Mouse (Mus musculus): ENCODE measurements at regions not wholly inside any gene's neighbourhood (a gene's known extent, or its start where the extent isn't known, plus 50 kb on each side); places are given as distances from the start of the nearest gene placed in this dataset.

DNA sequence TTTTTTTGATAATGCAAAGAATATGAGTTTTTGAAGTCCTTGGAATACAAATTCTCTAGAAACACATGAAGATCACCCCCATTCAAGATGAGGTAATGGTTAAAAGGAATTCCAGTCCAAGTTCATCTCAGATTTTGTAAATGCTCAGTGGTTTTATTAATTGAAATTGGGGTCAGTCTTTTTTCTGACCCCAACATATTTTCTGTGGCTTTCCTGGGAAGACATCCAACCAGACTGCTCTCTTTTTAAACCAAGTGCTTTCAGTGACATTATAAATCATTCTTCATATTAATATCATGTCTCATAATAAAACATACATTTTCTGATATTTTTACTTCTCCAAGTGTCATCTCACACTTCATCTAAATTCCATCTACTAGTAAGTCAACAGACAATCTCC is 725.0 kb upstream of the Kirrel3 start:
- no peak for DNase-seq (ENCODE audit: low spot score in 2 of 2)

DNA sequence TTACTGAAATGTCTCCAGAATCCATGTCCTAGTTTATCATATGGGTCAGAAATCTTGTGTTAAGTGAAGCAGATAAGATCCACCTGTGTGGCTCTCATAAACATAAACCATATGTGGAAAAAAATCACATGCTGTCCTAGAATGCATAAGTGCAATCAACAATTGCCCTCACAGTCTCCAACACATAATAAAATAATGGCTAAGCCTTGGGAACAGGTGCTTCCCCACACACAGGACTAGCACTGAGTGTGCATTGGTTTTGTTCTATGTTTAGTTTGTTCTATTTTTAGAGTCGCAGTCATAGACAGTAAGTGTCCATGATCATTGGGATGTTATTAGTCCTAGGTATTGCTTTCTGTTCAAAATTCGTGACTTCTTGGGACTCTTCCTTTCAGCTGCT is 719.5 kb upstream of the Kirrel3 start:
- no peak for DNase-seq (ENCODE audit: low spot score in 2 of 2)

DNA sequence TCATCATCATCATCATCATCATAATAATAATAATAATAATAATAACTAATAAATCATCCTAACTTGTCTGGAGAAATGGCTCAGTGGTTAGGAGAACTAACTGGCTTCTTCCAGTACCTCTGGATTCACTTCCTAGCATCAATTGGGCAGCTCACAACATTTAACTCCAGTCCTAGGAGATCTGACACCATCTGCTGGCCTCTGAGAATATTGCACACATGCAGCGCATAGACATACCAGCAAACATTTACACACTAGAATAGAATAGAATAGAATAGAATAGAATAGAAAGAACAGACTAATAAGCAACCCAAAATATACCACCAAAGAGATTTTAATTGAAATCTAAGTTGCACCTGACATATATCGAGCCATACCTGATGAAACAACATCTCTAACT is 715.9 kb upstream of the Kirrel3 start:
- DNase-seq (ENCODE audit: low spot score in 2 of 2) = no peak

DNA sequence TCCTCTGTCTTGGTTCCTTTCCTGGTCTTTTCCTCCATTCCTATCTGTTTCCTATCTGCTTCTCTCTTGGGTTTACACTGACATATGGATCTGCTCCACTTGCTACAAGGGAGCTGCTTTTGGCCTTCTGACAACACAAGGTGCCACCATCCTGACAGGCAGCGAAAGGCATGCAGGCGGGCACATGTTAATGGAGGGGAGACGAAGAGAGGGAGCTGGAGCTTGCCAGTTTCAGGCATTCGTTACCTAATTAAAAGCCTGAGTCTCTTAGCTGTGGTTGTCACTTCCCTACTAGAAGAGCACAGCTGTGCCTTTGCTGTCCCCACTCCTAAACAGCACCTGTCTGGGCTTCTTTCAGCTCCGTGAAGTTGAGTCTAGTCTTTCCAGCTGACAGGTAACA is 711.5 kb upstream of the Kirrel3 start:
- no peak for DNase-seq (ENCODE audit: low spot score in 2 of 2)

DNA sequence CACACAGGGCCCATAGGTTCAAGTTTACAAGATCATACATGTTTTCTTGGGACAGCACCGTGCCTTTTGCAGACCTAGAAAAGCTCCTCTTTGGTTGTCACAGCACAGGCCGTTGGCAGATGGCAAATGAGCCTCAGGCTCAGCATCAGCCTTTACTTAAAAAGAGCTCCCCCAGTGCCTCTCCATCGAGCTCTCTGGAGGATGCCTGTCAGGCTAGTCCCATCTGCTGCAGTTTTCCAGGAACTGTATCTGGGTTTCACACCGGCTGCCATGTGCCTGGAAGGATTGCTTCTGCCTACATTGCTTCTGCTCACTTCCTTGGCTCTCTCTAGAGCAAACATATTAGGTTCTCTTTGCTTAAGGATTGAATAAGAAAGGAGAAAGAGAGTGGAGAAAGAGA is 695.1 kb upstream of the Kirrel3 start:
- DNase-seq (ENCODE audit: low spot score in 2 of 2) = peak; percentile 78 to 85

DNA sequence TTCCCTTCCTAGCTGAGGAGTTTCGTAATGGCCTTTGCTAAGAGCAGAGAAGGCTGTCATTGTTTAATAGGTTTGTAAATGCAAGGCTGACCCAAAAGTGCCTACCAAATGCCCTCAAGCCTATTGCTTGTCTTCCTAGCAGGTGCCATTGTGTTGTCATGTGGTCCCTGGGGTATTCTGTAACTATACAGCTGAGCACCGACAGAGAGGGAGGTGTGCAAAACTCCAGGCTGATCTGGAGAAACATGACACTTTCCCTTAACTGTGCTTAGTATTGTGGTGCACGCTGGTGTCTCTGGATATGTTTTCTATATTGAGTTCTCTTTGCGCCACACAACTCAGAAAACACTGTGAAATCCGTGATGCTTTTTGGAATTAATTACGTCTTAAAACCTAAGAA is 685.4 kb upstream of the Kirrel3 start:
- no peak for DNase-seq (ENCODE audit: low spot score in 2 of 2)

DNA sequence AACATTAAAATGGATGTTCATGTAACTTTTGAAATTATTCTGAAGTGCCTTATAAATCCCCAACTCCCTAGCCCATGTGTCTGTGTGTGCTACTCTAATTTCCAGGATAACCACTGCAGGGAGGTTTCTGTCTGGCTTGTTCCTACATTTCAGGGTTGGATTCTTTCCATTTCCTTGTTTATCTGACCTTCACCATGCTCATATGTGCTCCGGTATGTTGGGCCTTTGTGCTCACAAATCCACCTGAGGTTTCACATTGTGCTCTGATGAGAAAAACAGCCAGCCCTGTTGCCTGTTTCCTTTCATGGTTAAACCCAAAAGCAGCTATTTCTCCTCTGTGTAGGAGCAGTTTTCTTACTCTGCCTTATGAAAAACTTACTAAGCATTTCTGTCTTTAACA is 684.9 kb upstream of the Kirrel3 start:
- DNase-seq (ENCODE audit: low spot score in 2 of 2) = no peak

DNA sequence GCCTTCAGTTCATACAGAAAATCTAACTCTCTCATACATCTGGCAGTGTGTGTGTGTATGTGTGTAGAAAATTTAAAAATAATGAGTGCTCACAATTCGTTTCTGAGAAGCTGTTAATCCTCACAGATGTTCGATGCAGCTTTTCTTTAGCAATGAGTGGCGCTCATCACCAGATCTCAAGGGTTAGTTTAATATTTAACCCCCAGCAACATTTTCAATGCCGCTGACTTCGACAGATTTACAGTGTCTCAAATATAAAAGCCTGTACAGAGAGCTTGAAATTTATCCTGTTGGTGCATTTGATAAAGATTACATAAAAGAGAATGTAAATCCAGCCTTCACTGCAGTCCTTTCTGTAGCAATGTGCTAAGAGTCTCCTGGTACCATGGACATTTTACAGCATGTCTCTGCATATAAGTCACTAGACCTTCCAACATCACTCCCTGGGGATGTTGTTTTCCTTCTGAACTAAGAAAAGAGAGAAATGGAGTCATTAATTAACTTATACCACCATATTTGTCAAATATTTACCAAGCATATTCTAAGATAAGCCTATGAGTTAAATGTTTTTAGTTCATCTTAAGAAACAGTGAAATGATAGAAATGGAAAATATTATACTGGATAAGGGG is 670.8 kb upstream of the Kirrel3 start:
- DNase-seq (ENCODE audit: low spot score in 2 of 2) = no peak

DNA sequence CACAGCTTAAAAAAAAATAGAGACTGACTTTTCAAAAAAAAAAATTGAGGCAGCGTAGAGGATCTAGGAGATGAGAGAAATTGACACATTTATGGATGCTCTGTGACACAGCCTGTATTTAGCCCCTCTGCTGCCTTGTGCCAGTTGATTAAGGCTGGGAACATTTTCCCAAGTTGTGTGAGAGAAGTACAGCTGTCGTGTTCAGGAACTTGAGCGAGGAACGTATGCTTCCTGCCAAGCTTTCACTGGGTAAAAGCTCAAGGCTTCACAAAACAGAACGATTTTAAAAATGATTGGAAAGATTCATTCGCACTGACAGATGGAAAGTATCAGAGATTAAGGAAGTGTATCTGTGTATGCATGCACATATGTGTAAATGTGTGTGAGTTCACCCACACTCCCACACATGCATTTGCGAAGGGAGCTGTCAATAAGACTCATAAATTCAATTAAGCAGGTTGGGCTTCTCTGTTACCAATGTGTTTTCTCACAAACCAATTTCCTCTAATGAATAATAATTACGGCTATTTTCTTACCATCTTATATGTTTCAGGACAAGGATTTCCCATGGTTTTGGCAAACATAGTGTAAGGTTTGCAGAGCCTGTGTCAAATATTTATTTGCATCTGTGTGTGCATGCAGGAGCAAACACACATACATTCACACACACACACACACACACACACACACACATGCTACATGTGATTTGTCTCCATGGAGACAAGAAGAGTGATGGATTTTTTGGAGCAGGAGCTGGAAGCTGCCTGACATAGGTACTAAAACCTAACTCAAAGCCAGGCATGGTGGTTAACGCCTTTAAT is 662.9 kb upstream of the Kirrel3 start:
- peak; percentile 70 to 87 for DNase-seq (ENCODE audit: low spot score in 2 of 2)

DNA sequence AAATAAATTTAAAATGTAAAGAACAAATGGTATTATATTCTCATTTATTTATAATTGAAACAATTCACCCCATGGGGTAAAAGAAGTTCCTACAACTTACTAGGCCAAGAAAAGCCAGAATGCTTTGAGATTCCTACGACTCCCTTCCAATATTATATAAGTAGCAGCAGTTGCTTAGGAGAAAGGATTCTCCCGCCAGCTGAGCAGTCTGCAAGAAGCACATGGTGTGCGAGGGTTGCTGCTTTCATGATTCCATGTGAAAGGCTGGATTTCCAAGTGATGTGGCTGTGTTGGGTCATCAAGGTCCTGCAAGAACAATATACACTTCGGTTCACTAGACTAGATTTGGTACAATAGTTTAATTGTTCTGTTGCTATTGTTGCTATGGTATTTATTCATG is 659.6 kb upstream of the Kirrel3 start:
- peak; percentile 6 to 62 for DNase-seq (ENCODE audit: low spot score in 2 of 2)

DNA sequence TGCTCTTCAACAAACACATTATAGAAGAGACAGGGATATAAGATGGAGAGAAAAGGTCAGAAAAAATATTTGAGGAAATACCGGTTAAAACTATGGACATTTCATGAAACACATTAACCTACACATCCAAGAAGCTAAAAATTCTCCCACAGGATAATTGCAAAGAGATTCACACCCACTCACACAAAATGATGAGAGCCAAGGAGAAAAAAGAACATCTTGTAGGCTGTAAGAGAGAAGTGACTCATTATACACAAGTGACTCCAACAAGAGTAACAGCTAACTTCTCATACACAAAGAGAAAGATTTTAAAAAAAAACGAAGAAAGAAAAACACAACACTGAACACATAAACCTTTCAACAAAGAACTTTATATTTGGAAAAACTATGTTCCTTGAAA is 658.3 kb upstream of the Kirrel3 start:
- peak in 1 of 2 experiments; percentile 20 for DNase-seq (ENCODE audit: low spot score in 2 of 2)

DNA sequence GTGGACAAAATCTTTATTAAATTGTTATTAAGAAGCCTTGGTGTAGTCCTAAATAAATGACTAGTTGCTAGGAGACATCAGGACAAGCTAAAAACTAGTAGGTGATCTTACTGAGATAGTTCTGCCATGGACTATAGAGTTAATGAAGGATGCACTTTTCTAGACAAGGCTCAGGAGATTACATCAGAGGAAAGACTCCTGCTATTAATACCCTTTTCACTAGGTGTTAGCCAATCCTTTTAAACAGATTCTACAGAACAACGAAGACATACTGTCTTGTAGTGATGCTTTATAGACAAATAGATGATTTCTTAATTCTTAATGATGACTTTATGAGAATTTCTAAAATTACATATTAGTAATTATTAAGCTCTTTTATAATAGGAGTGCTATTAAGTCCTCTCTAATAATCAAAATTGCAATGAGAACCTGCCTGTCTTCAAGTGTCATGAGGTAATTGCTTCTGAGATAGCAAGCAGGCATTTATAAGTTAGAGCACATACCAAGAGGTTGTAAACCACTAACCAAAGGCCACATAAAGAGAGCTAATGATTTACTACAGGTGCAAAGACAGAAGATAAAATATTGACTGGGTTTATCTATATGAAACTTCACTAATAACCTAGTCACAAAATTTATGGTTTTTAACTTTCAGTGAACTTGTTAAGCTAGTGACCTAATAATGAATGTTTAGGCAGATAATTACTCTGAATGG is 647.9 kb upstream of the Kirrel3 start:
- DNase-seq (ENCODE audit: low spot score in 2 of 2) = no peak

DNA sequence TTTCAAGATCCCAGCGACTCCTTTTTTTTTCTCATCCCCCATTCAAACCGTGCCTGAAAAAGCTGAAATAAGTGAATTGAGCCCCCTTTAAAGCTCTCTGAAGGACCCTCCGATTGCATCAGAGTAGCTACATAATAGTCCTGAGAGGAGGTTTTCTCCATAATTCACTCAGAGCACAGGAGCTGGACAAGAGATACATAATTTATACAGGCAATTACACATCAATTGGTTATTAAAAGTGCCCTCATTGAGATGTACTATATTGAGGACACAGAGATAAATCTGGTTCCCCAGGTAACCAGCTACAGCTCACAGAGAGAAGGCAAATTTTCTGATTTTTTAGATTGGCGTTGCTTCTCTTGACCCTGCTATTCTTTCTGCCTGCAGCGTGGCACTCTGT is 636.1 kb upstream of the Kirrel3 start:
- no peak for DNase-seq (ENCODE audit: low spot score in 2 of 2)

DNA sequence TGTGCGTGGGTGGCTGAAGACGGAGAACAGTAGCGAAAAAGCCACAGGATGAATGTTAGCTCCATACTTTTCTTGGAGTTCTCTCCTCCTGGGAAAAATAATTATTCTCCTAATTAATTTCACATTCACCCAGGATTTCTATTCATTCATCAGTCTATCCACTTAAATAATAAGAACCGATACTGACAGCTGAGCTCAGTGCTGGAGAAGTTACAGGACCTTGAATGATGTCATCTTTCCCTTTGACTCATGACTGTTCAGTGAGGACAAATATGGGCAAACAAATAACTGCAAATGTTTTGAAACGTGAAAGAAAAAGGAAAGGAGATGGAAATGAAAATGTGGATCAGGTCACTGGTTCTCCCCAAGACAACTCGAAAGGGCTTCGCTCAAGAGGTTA is 635.7 kb upstream of the Kirrel3 start:
- DNase-seq (ENCODE audit: low spot score in 2 of 2) = no peak

DNA sequence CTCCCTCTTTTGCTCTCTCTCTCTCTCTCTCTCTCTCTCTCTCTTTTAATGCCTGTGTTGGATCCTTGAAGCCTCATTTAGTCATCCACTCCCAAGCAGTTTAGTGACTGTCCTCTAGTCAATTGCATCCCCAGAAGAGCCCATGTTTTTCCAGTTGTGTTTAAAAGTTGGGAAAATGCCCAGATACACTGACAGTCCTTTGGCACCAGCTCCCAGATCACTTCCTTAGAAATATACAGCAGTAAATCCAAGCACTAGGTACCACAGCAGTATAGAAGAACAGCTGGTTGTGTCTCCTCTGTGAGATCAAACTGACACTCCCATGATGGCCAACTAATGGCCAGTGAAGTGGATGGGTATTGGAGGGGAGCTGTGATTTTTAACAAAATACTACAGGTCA is 634.7 kb upstream of the Kirrel3 start:
- no peak for DNase-seq (ENCODE audit: low spot score in 2 of 2)

DNA sequence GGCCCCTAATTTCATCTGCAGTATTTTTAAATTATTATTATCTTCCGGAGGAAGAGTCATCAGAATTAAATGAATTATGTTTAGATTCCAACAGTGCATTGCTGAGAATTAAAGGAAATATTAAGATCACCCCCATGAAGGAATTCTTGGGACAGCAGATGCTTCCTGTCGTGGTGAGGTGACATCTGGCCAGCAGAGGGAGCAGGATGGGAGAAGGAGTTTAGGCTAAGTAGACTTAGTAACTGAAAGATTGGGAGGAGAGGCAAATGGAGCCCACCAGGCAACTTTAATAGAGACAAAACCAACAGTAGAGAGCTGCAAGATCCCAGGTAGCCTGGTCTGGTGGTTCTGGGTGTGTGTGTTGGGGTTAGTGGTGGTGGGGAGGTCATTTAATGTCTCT is 629.5 kb upstream of the Kirrel3 start:
- DNase-seq (ENCODE audit: low spot score in 2 of 2) = peak in 1 of 2 experiments; percentile 11

DNA sequence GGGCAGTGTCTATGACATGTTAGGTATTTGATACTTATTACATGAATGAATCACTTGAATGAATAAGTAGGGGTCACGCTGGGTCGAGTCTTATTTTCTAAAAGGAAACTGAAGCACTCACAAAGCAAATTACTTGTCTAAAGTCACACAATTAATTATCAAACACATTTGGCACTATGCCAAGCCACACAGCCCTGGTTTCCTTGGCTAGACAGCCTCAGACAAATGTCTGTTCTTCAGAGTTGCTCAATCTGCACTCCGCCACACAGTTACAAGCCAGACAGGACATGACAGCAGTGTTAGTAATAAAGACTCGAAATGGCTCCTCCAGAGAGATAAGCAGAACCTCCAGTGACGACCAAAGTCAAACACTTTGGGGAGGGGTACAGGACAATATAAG is 627.2 kb upstream of the Kirrel3 start:
- no peak for DNase-seq (ENCODE audit: low spot score in 2 of 2)

DNA sequence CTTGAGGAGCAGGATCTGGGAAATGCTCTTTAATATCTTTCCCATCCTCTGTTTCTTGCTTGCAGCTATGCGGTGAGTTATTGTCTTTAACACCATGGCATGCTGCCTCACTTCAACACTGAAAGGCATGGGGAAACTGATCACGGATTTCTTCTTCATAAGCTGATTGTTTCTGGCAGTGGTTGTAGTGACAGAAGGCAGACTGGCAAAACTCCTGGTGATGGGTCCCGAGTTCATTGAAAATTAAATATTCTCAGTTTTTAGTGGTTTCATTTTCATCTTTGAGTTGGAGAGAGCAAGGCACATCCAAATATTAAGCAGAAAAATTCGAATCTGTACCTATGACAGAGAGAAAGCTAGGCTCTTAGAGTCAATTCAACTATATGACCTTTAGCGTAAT is 617.0 kb upstream of the Kirrel3 start:
- peak; percentile 30 to 67 for DNase-seq (ENCODE audit: low spot score in 2 of 2)

DNA sequence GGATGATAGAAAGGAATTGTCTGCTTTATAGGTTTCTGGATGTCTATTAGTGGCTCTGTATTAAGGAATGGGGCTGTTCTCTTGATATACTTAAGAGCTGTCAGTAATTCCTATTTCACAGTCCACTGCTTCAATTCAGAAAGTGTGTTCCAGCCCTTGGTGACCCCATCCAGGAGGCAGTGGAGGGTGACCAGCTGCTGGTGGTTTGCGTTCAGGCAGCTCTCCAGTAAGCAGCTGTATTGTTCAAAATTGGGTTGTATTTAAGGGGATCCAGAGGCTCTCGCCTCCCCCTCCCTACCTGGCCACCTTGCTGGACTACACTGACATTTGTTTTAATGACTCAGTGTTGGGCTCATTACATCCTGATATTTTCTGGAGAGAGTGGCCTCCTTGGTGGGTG is 598.4 kb upstream of the Kirrel3 start:
- no peak for DNase-seq (ENCODE audit: low spot score in 2 of 2)

DNA sequence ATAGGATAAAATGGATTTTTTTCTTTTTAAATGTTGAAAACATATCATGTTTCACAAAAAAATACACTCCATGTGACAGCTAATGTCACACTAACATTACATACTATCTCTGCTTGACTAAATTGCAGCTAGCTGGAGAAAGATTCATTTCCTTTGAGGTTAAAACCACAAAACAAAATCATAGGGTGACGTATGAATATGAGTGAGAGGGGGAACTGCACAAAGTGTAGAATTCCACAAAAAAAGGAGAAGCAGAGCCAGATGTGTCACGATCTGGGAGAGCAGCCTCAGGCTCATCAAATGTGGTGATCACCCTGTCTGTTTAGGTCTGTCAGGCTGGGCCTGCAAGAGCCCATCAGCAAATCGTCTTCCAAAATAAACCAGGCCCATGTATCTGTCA is 593.7 kb upstream of the Kirrel3 start:
- no peak for DNase-seq (ENCODE audit: low spot score in 2 of 2)

DNA sequence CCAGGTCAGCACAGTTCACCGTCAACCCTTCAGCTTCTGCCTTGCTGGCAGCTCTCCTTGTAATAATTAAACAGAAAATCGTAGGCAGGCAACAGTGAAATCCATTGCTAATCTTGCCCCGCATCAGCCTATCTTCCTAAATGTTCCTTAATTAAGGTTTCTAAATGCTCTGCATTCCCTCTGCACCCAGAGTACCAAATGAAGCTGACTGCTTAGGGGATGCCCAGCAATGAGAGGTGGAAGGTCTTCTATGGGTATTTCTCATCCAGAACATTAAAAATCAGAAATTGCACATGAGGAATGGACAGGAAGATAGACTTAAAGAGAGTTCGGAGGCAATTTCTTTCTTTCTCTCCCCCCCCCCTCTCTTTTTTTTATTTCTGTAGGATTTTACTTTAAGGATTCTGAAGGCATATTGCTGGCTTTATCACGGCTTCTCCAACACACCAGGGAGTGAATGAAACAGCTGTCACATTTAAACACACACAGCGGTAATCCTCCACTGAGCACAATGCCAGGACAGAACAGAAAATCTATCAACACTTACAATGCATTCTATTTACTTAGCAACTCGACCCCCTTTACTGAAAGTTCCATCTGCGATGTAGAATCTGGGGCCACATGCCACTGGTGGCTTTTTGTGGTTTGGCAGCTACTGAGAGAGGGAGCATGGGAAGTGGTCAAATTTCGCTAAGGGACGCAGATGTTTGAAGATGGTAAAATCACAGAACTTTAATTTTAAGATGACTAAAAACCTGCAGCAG is 584.2 kb upstream of the Kirrel3 start:
- no peak for DNase-seq (ENCODE audit: low spot score in 2 of 2)

All from layer of hippocampus, adult 18-20 months (tissue).